Mouse (Mus musculus): ENCODE measurements around the gene Limk1. TPM values are rescaled to one million over a fixed set of nuclear protein-coding genes. Genes with fewer than 3 reads are reported as not detected.

Gene Limk1
- total RNA-seq, 2 experiments from 2014 or later, result 1.4 to 1.8 TPM

DNA sequence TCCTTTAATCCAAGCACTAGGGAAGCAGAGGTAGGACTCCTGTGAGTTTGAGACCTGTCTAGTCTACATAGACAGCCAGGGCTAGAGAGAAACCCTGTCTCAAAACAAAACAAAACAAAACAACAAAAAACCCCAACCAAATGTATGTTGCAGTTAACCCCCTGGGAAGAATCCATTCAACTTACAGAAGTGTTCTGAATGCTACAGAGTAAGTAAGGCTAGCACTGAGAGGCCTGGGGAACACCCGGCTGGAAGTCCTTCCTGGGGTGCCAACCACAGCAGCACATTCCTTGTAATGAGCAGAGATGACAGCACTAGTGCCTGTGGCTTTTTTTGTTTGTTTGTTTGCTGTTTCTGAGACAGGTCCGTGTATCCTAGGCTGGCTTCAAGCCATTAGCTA, 55.6 kb downstream of the Limk1 start:
- no peak for DNase-seq (ENCODE audit: low spot score)

DNA sequence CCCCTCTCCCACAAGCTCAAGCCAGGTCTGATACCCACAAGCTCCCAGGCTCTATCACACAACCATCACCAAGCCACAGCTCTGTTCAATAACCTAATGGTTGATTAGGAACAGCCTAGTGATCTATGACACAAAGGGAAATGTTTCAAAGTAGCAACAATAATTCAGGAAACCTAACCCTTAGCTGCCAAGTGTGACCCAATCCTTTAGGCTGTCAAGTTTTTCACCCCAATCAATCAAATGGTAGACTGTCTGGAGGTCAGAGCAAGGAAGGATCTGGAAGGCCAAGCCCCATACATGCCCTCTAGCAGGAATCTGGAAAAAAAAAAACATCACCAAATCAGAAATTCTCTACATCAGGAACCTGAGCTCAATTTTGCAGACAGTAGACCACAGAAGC, 57.6 kb downstream of the Limk1 start:
- DNase-seq (ENCODE audit: low spot score), result no peak

DNA sequence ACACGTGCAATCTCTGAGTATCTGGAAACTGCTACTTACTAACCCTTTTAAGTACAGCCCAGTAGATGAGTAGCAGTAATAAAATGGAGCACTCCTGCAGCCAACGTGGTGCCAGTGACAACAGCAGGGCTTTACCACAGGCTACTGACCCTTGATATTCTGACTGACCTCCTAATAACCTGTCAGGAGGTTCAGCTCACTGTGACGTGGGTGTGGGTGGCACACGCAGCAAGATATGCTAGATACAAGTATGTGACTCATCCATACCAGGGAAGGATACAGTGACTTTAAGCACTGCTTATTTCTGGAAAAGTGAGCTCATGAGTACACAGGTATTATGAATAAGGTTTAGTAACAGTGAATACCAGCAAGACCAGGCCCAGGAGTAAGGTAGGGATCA, 58.9 kb downstream of the Limk1 start:
- DNase-seq (ENCODE audit: low spot score), result no peak

DNA sequence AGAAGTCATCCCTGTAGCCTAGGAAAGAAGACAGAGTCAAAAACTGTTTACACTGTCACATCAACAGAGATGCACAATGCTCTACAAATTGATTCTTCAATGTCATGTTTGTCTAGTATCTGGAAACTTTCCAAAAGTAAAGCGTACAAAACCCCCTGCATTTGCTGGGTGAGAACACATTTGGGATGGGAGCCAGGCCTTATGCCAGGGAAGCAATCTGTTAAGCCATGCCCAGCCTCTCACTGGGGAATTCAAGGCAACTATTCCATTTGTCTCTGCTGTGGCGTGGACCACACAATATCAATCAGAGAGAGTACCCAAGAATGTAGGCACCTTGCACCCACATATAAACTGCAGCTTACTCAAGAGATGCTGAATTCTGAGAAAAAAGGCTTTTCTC, 66.3 kb downstream of the Limk1 start:
- DNase-seq (ENCODE audit: low spot score), result no peak

DNA sequence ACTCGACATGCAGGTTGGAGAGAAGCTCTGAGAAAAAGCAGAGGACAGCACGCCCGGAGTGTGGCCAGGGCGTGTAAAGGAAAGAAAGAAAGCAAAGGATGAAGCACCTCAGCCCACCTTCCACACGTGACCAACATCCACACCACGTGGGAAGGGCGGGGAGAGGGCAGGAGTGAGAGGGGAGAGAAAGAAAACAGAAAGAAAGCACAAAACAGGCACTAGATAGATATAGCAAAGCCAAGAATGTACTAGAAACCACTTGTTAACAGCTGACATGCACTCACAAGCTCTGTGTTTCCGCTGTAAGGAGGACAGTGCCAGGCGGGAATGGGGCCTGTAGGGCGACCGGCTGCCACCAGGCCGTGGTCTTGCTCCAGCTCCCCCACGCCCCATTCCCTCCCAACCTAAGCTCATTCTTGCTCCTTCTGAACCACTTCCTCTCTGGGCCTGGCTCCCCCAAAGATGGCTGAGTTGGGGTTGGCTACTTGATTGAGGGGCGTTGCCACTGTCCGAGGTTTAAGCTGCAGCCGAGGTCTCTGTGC, 67.2 kb downstream of the Limk1 start:
- DNase-seq (ENCODE audit: low spot score), result no peak

DNA sequence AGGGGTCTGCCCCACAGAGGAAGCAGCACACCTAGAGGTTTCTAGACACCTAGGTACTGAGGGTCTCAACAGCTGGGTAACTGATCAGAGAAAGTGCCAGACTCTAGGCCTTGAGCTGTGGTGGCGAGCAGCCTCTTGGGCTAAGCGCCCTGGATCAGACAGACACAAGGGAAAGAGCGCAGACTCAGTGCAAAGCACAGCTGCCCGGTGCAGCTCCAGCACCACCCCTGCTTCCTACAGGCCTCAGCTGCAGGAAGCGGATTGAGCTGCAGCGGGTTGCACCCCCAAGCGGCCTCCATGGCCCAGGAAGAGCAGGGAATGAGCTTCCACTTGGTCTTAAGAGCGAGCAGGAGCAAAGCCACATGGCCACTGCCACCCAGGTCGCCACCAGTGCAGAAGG, 67.9 kb downstream of the Limk1 start:
- DNase-seq (ENCODE audit: low spot score), result no peak

DNA sequence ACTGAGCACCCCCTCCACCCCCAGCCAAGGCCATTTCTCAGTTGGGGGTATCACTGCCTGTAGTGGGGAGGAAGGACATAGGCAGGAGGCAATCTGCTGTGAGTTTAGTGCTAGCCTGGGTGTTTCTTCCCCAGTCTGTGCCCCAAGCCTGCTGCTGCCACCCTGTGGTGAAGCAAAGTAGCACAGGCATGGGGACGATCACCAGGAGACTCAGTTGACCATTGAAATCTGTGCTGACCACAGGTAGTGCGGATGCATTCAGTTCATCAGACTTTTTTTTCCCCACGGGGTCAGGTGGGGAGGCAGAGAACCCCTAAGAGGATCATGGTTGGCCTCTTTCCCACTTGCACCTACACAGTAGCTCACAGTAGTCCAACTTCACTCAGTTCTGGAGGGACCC, 71.3 kb downstream of the Limk1 start:
- DNase-seq (ENCODE audit: low spot score), result peak; percentile 72

DNA sequence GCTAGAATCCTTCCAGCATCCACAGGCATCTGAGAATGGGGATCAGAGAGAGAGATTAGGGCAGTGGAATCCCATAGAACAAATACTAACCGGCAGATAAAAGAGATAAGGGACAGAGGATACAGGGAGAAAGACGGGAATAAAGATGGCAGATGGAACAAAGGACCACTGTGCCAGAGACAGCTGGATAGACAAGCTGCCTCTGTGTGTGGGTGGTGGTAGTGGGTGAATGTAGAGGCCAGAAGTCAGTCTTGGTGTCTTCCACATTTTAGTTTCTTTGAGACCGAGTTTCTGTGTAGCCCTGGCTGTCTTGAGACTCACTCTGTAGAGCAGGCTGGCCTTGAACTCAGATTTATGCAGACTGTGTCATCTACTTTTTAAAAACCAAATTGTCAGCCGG, 72.6 kb downstream of the Limk1 start:
- DNase-seq (ENCODE audit: low spot score), result no peak

DNA sequence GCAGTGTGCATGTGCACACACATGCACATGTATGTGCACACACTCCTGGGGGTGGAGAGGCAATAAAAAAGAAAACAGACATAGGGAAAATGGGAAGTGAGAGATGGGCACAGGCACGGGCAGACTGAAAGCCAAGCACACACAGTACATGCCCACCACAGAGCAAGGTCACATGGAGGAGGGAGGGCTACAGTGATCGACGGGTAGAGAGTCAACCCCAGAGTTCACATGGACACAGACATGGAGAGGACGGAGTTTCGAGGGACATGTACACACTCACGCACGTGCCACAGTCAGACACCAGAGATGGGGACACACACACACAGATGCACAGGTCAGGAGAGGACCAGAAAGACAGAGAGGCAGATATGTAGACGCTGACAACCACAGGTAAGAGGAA, 73.0 kb downstream of the Limk1 start:
- DNase-seq (ENCODE audit: low spot score), result no peak

DNA sequence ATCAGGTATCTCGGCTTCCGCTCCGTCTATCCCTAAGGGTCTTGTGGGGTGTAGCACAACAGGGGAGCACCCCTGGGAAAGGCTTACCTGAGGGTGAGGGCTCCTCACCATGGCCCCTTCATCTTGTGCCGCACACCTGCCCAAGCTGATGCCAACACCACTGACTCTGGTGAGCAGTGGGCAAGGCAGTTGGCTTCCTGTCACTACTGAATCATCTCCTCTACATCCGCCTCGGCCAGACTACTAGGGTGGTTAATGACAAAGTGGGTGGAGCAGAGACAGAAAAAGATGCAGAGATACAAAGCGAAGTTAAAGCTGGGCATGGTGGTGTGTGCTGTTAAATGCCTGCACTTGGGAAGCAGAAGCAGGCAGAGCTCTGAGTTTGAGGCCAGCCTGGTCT, 73.6 kb downstream of the Limk1 start, which contains the start of gene Lat2:
Lat2 (minus strand) TSS at position 224 of the 400 bp plus-strand sequence.
- no peak for DNase-seq (ENCODE audit: low spot score)

DNA sequence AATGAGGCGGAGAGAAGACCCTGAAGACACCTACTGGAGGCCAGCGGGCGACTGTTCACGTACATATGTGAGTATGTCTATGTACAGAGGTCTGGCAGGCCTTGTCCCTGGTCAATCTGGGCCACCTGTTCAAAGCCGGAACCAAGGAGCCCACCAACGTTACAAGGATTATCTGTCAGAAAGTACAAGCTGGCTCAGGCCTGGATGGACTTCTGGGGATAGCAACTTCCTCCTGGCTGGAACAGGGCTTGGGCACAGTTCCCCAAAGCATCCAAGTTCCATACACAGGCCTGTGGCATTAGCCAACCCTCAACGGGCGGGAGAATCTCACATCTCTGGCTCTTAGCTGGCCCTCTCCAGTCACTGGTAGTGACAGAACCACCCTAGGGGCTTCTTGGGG, 74.1 kb downstream of the Limk1 start:
- DNase-seq (ENCODE audit: low spot score), result no peak

DNA sequence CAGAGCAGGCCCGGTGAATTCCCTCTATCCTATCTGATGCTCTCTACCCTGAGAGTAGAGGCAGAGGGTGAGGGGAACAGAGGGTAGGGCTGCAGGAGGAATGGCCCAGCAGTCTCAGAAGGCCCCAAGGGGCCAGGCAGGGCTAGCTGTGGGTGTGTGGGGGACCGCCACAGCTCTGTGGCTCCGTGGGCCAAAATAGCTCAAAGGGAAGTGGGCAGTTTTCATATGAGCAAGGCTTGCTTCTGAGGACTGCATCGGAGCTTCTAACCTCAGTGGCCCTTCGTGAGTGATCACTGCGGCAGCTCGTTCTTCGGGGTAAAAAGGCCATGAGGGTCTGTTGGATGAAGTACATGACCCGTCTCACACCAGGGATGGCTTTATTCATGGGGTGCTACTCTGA, 74.7 kb downstream of the Limk1 start:
- no peak for DNase-seq (ENCODE audit: low spot score)

DNA sequence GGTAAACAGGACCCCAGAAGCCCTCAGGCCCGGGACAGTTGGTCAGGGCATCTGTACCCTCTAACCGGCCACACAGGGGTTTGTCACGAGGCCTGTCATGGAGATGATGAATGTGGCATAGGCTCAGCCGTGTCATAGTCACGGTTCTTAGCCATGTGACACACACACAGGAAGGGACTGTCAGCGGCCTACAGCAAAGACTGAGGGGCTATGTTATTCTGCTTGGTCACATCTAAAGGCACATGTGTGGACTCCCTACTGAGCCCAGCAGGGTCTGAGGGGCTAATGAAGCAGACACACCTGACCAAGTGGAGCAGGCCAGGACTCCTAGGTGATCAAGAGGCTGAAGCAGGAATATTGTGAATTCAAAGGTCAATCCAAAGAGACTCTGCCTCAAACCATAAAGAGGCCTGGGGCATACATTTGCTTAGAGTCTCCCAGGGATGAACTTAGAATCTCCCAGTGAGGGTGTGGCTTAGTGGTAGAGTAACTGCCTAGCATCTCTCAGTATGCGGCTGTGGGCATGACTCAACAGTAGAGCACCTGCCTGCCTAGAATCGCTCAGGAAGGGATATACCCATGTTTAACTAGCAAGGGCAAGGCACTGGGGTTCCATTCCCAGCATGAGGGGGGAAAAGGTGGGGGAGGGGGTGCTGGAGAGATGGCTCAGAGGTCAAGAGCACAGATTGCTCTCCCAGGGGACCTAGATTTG, 76.4 kb downstream of the Limk1 start:
- DNase-seq (ENCODE audit: low spot score), result no peak

DNA sequence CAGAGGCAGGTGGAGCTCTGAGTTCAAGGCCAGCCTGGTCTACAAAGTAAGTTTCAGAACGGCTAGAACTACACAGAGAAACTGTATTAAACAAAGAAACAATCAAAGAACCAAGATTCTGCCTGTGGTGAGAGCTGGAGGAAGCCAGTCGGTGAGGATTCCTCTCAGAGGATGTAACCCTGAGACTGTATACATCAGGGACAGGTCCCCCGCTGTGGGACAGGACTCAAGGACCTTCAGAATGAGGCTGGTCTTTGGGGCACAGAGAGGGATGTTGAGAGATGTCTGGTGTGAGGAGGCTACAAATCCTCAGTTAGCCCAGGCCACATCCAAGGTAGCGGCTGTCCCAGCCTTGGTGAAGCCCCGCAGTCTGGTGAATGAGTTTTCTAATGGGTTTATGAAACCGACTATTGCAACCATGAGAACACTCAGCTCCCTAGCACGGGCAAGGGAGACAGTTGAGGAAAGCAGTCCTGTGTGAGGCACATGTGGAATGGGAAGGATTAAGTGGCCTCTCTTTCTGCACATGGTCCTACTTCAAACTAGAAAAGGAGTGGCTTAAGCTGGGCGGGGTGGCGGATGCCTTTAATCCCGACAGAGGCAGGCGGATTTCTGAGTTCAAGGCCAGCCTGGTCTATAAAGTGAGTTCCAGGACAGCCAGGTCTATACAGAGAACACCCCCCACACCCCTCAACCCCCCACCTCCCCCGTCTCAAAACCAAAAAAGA, 78.3 kb downstream of the Limk1 start:
- DNase-seq (ENCODE audit: low spot score), result no peak

DNA sequence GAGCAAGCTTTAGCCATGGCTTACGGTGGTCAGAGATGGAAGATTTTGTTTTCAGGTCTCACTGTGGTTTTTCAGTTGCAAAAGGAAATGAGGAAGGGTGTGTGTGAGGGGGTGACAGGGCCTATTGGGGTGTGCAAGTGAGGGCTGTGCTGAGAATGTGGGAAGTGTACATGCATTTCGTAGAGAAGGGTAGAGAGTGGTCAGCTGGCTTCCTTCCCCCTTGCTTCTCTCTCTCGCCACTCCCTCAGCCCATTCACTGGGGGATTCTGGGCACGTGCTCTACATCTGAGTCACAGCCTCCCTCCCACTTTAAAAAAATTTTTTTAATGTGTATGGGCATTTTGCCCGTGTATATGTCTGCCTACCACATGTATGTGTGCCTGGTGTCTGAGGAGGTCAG, 81.3 kb downstream of the Limk1 start:
- no peak for DNase-seq (ENCODE audit: low spot score)

DNA sequence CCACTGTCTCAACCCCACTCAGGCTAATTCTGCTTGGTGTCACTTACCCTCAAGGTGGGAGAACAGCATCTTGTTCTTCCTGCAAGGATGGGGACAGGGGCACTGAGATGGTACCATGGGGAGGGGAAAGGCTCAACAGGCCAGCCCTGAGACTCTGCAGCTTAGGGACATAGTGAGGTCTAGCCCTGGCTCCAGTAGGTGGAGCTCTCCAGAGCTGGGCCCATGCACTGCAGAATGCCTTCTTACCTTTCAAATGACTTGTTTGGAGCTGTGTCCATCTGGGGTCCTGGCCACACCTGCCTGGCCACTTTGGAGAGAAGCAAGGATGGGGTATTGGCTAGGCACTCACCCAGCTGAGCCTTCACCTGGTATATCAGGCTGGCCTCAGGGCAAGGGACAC, 82.1 kb downstream of the Limk1 start:
- no peak for DNase-seq (ENCODE audit: low spot score)

Other genes starting within 250 kb of the Limk1 start
- 10 to 100 TPM; 10.9 to 19.9 TPM for gene Gtf2ird1, start 231.9 kb downstream of the Limk1 start, total RNA-seq (2021)
- 1 to 10 TPM; 1.7 to 3.0 TPM for gene Clip2, start 136.2 kb downstream of the Limk1 start, total RNA-seq (2021)
- gene Syna, start 128.4 kb downstream of the Limk1 start, total RNA-seq (2021), result not detected
- gene Rfc2, start 107.2 kb downstream of the Limk1 start, total RNA-seq (2021), result 10 to 100 TPM; 17.6 to 18.9 TPM
- gene Lat2, start 73.6 kb downstream of the Limk1 start, total RNA-seq (2021), result under 1 TPM; 0.57 to 0.83 TPM
- gene Eif4h, start 49.1 kb downstream of the Limk1 start, total RNA-seq (2021), result 10 to 100 TPM; 84.8 to 94.1 TPM
- gene Eln, start 58.7 kb upstream of the Limk1 start, total RNA-seq (2021), result 10 to 100 TPM; 14.1 to 15.7 TPM
- not detected for gene Tmem270, start 218.1 kb upstream of the Limk1 start, total RNA-seq (2021)
- not detected for gene Cldn13, start 226.9 kb upstream of the Limk1 start, total RNA-seq (2021)
- 1 to 10 TPM; 4.2 to 5.6 TPM for gene Mettl27, start 243.8 kb upstream of the Limk1 start, total RNA-seq (2021)

Measured in gastrocnemius, adult 18-20 months (tissue).